Mouse (Mus musculus) thymus, adult 2 months (tissue): ENCODE results near the gene Slc10a1.

ENCODE experiments used
- CTCF ChIP-seq: fragments of 200-500 bp; IDR thresholded peaks from 2 replicates; pipeline ENCODE4 v1.5.1; 2012; ENCODE audit warnings: mild to moderate bottlenecking, control low read depth, low read length, moderate library complexity, borderline replicate concordance; ENCODE audit not compliant: control insufficient read depth, poor library complexity, insufficient read depth; ENCODE audit errors: extremely low read depth
- POLR2A ChIP-seq: fragments of 200-500 bp; IDR thresholded peaks from 2 replicates; pipeline ENCODE4 v1.6.1; 2012; ENCODE audit warnings: mild to moderate bottlenecking, low read length, control low read depth, moderate library complexity; ENCODE audit not compliant: control insufficient read depth, poor library complexity, insufficient read depth; ENCODE audit errors: extremely low read depth

GRCm38 (mm10) chr12:80927518-80927917 lies 41.0 kb downstream of the Slc10a1 start:
- TF ChIP-seq CTCF (no peak), POLR2A (no peak)
